Mouse (Mus musculus): Measurements from ENCODE around the gene St3gal6. TPM values are rescaled to one million over a fixed set of nuclear protein-coding genes. Genes with fewer than 3 reads are reported as not detected.

The St3gal6 gene
- polyA plus RNA-seq, 1 experiment = 254 TPM

- no peak for TF ChIP-seq GATA1 (IDR thresholded peaks at IDR 0.05; ENCODE audit: low read length)
Observed at GRCm38 (mm10) chr16:58502566-58502965, 21.5 kb downstream of the St3gal6 start.

GRCm38 (mm10) chr16:58501760-58502301 is 22.2 kb downstream of the St3gal6 start:
- no peak for TF ChIP-seq GATA1 (IDR thresholded peaks at IDR 0.05; ENCODE audit: low read length)

- TF ChIP-seq GATA1 (IDR thresholded peaks at IDR 0.05; ENCODE audit: low read length) = no peak
Observed at GRCm38 (mm10) chr16:58499650-58500049, 24.4 kb downstream of the St3gal6 start.

- TF ChIP-seq GATA1 (IDR thresholded peaks at IDR 0.05; ENCODE audit: low read length) = no peak
Observed at GRCm38 (mm10) chr16:58499172-58499584, 24.9 kb downstream of the St3gal6 start.

GRCm38 (mm10) chr16:58497886-58498713 is 25.9 kb downstream of the St3gal6 start:
- peak; percentile 98 for TF ChIP-seq GATA1 (IDR thresholded peaks at IDR 0.05; ENCODE audit: low read length)

GRCm38 (mm10) chr16:58496791-58497190 is 27.3 kb downstream of the St3gal6 start:
- no peak for TF ChIP-seq GATA1 (IDR thresholded peaks at IDR 0.05; ENCODE audit: low read length)

GRCm38 (mm10) chr16:58487861-58488260 is 36.2 kb downstream of the St3gal6 start:
- no peak for TF ChIP-seq GATA1 (IDR thresholded peaks at IDR 0.05; ENCODE audit: low read length)

- no peak for TF ChIP-seq GATA1 (IDR thresholded peaks at IDR 0.05; ENCODE audit: low read length)
Observed at GRCm38 (mm10) chr16:58482296-58482695, 41.7 kb downstream of the St3gal6 start.

- TF ChIP-seq GATA1 (IDR thresholded peaks at IDR 0.05; ENCODE audit: low read length) = no peak
Observed at GRCm38 (mm10) chr16:58481906-58482270, 42.2 kb downstream of the St3gal6 start.

GRCm38 (mm10) chr16:58481219-58481905 is 42.7 kb downstream of the St3gal6 start:
- no peak for TF ChIP-seq GATA1 (IDR thresholded peaks at IDR 0.05; ENCODE audit: low read length)

GRCm38 (mm10) chr16:58479898-58480448 is 44.1 kb downstream of the St3gal6 start:
- TF ChIP-seq GATA1 (IDR thresholded peaks at IDR 0.05; ENCODE audit: low read length) = no peak

GRCm38 (mm10) chr16:58476363-58476762 is 47.7 kb downstream of the St3gal6 start:
- TF ChIP-seq GATA1 (IDR thresholded peaks at IDR 0.05; ENCODE audit: low read length) = no peak

- TF ChIP-seq GATA1 (IDR thresholded peaks at IDR 0.05; ENCODE audit: low read length) = no peak
Observed at GRCm38 (mm10) chr16:58475544-58476154, 48.4 kb downstream of the St3gal6 start.

GRCm38 (mm10) chr16:58474875-58475274 is 49.2 kb downstream of the St3gal6 start:
- TF ChIP-seq GATA1 (IDR thresholded peaks at IDR 0.05; ENCODE audit: low read length) = no peak

GRCm38 (mm10) chr16:58470841-58471240 is 53.2 kb downstream of the St3gal6 start:
- TF ChIP-seq GATA1 (IDR thresholded peaks at IDR 0.05; ENCODE audit: low read length) = peak; percentile 31

- no peak for TF ChIP-seq GATA1 (IDR thresholded peaks at IDR 0.05; ENCODE audit: low read length)
Observed at GRCm38 (mm10) chr16:58470061-58470460, 54.0 kb downstream of the St3gal6 start.
